Comparison of ENCODE assay signal across 9 mouse cellular contexts in the genomic region with DNA sequence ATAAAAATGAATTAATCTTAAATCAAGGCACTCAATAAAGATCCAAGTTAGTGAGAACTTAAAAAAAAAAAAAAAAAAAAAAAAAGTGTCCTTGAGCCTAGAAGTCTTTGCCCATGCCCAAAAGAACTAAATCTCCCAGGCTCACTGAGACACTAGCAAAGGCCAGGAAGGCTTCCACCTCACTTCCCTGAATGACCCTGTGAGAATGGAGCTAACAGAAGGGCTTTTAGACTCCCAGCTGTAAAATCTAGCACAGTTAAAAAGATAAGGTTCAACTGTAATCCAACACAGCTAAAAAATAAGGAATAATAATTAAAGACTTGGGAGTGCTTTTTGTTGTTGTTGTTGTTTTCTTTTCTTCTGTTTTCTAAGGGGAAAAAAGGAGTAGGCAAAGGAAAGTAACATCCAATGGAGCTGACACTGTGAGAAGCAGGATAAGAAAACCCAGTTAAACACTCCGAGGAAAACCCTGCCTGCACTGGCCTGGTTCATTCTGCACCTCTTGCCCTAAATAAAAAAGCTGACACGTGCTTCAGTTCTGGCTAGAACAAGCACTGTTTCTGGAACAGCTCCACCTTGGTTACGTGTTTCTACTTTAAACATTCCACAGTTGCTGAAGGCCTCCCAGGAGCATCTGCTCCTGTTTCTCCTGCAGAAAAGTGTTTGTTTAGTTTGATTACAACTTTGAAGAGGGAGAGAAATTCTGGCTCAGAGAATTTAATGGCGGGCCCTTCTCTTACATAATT. TPM values are rescaled to one million over a fixed set of nuclear protein-coding genes. Genes with fewer than 3 reads are reported as not detected.
DNase-seq lines count a peak whose midpoint lies in the region; ATAC-seq and TF ChIP-seq lines count a peak whose summit lies in the region.
"Had no signal": no experiment of that assay in that cellular context is flagged by ENCODE, and none has a peak within 500 bp of the region (broad histone marks: within the 10 kb centered on the region; RNA-seq: fewer than 3 reads in every experiment).

No protein-coding gene starts in this region.

- no peak overlapping the region for H3K4me2 ChIP-seq in forebrain, embryonic 14.5 days (ENCODE audit: low read length)
- H3K4me2 ChIP-seq in forebrain, embryonic 11.5 days (ENCODE audit: low read depth, low read length, severe bottlenecking) = no peak overlapping the region
- no peak overlapping the region for H3K4me2 ChIP-seq in intestine, embryonic 15.5 days (replicated peaks)
- no peak overlapping the region for H3K4me2 ChIP-seq in lung, postnatal 0 days (replicated peaks; ENCODE audit: low read depth, low read length)

- ATAC-seq in forebrain, embryonic 14.5 days = 0 out of 2 replicates have a peak, but pooled peaks have one; percentile 18
- ATAC-seq in forebrain, embryonic 11.5 days (replicated peaks; ENCODE audit: low FRiP score) = no peak
- ATAC-seq in intestine, embryonic 15.5 days = 0 out of 2 replicates have a peak, but pooled peaks have one; percentile 37
- peak; percentile 88 for ATAC-seq in lung, postnatal 0 days

- H3K27me3 ChIP-seq in forebrain, embryonic 14.5 days (replicated peaks; ENCODE audit: control insufficient read depth, insufficient read depth, low read length) = no peaks in the 10 kb centered on the region
- no peaks in the 10 kb centered on the region for H3K27me3 ChIP-seq in forebrain, embryonic 11.5 days (ENCODE audit: control insufficient read depth, insufficient read depth, low read length)
- no peaks in the 10 kb centered on the region for H3K27me3 ChIP-seq in intestine, embryonic 15.5 days (replicated peaks)
- no peaks in the 10 kb centered on the region for H3K27me3 ChIP-seq in lung, postnatal 0 days (replicated peaks; ENCODE audit: insufficient read depth, low read length)
- H3K27me3 ChIP-seq: CH12.LX had no signal

- peak; percentile 71 for DNase-seq in forebrain, embryonic 14.5 days (ENCODE audit: low spot score)
- DNase-seq in forebrain, embryonic 11.5 days (ENCODE audit: low spot score) = no peak
- DNase-seq in right cerebral cortex, adult 18-20 months = peak; percentile 65
- no peak for DNase-seq in right cerebral cortex, postnatal 4 days
- peak; percentile 87 for DNase-seq in lung, postnatal 0 days (ENCODE audit: low spot score)
- DNase-seq in natural killer cell, adult 2 months (ENCODE audit: low spot score in 2 of 2) = no peak
- no peak for DNase-seq in gastrocnemius, postnatal 4 days (ENCODE audit: low spot score in 2 of 2)

- peaks cover 10% of the 10 kb centered on the region for H3K4me1 ChIP-seq in forebrain, embryonic 14.5 days (ENCODE audit: control insufficient read depth, insufficient read depth, low read length)
- H3K4me1 ChIP-seq in forebrain, embryonic 11.5 days (replicated peaks; ENCODE audit: control insufficient read depth, insufficient read depth, low read length) = peaks cover 2% of the 10 kb centered on the region; the same call in 1 of the 2 replicates
- peaks cover 12% of the 10 kb centered on the region for H3K4me1 ChIP-seq in intestine, embryonic 15.5 days (replicated peaks)
- H3K4me1 ChIP-seq in lung, postnatal 0 days (ENCODE audit: insufficient read depth, low read depth, low read length) = peaks cover 12% of the 10 kb centered on the region; the same call in 1 of the 2 replicates

- TF ChIP-seq CTCF in lung, postnatal 0 days (IDR thresholded peaks at IDR 0.05) = no peak

- 24% methylated on average over 4 of the region's 4 CpGs for WGBS in forebrain, embryonic 14.5 days
- 58% methylated on average over 4 of the region's 4 CpGs for WGBS in forebrain, embryonic 11.5 days
- WGBS in intestine, embryonic 15.5 days = 11% methylated on average over 4 of the region's 4 CpGs
- 13% methylated on average over 4 of the region's 4 CpGs for WGBS in lung, postnatal 0 days

- no peaks in the 10 kb centered on the region for H3K36me3 ChIP-seq in forebrain, embryonic 14.5 days (ENCODE audit: control insufficient read depth, insufficient read depth, low read length)
- H3K36me3 ChIP-seq in forebrain, embryonic 11.5 days (ENCODE audit: control insufficient read depth, insufficient read depth, low read length) = no peaks in the 10 kb centered on the region
- no peaks in the 10 kb centered on the region for H3K36me3 ChIP-seq in intestine, embryonic 15.5 days
- no peaks in the 10 kb centered on the region for H3K36me3 ChIP-seq in lung, postnatal 0 days (ENCODE audit: insufficient read depth, low read length)

- H3K27ac ChIP-seq in forebrain, embryonic 14.5 days (ENCODE audit: low read depth, low read length) = no peak overlapping the region; the same call in 1 of the 2 replicates
- no peak overlapping the region for H3K27ac ChIP-seq in forebrain, embryonic 11.5 days (ENCODE audit: low read depth, low read length)
- no peak overlapping the region for H3K27ac ChIP-seq in intestine, embryonic 15.5 days
- H3K27ac ChIP-seq in lung, postnatal 0 days (ENCODE audit: low read length) = peak overlapping the region; percentile 73

- no peaks in the 10 kb centered on the region for H3K9me3 ChIP-seq in forebrain, embryonic 14.5 days (replicated peaks; ENCODE audit: control insufficient read depth, low read length)
- H3K9me3 ChIP-seq in forebrain, embryonic 11.5 days (ENCODE audit: control insufficient read depth, low read length) = no peaks in the 10 kb centered on the region
- no peaks in the 10 kb centered on the region for H3K9me3 ChIP-seq in intestine, embryonic 15.5 days
- no peaks in the 10 kb centered on the region for H3K9me3 ChIP-seq in lung, postnatal 0 days (ENCODE audit: low read length)

- H3K9ac ChIP-seq in forebrain, embryonic 14.5 days (ENCODE audit: low read length) = no peak overlapping the region
- H3K9ac ChIP-seq in forebrain, embryonic 11.5 days (ENCODE audit: low read length) = no peak overlapping the region
- H3K9ac ChIP-seq in intestine, embryonic 15.5 days = no peak overlapping the region
- H3K9ac ChIP-seq in lung, postnatal 0 days (replicated peaks; ENCODE audit: low read depth) = no peak overlapping the region

- no peak; the same call in 1 of the 2 replicates for TF ChIP-seq EP300 in lung, postnatal 0 days (IDR thresholded peaks at IDR 0.05)

- no peak overlapping the region for H3K4me3 ChIP-seq in forebrain, embryonic 14.5 days (ENCODE audit: low read depth, low read length)
- no peak overlapping the region for H3K4me3 ChIP-seq in forebrain, embryonic 11.5 days (ENCODE audit: low read depth, low read length)
- H3K4me3 ChIP-seq in intestine, embryonic 15.5 days (replicated peaks) = no peak overlapping the region
- H3K4me3 ChIP-seq in lung, postnatal 0 days (ENCODE audit: low read depth, low read length) = no peak overlapping the region

RNA-seq across cellular contexts. Expression of gene Znrf3, which starts 23.0 kb away (rescaled TPM):
- 4.9 and 5.8 TPM in 2 replicates for polyA plus RNA-seq in forebrain, embryonic 14.5 days (2014; fragmentation: Nextera tagmentation; extraction: Ambion mirVana)
- polyA plus RNA-seq in forebrain, embryonic 11.5 days (2014; fragmentation: Nextera tagmentation; extraction: Ambion mirVana) = 11.7 and 12.9 TPM in 2 replicates
- polyA plus RNA-seq in intestine, embryonic 15.5 days (2015; fragmentation: Nextera tagmentation; extraction: Ambion mirVana) = 9.0 and 9.6 TPM in 2 replicates
- 15.4 and 16.3 TPM in 2 replicates for polyA plus RNA-seq in lung, postnatal 0 days (2015; fragmentation: Nextera tagmentation; extraction: Ambion mirVana)
- total RNA-seq in gastrocnemius, postnatal 4 days (2021) = 10 to 100 TPM; 21.4 to 22.6 TPM

Comparison
In these comparisons a context has a peak if more than half of its experiments do, and no peak if none do; other contexts are left out.
1. DNase-seq: peak in forebrain, embryonic 14.5 days (single experiment), right cerebral cortex, adult 18-20 months (single experiment) and lung, postnatal 0 days (single experiment); none in forebrain, embryonic 11.5 days (single experiment), right cerebral cortex, postnatal 4 days (single experiment), natural killer cell, adult 2 months (0 of 2) and gastrocnemius, postnatal 4 days (0 of 2).